Mouse (Mus musculus): ENCODE measurements around the gene Prdx5.

Prdx5 gene

GRCm38 (mm10) chr19:6892512-6892911, 17.4 kb downstream of the Prdx5 start:
- DNase-seq (ENCODE audit: low spot score in 2 of 2) = peak; percentile 44 to 70

- no peak for DNase-seq (ENCODE audit: low spot score in 2 of 2)
Measured at GRCm38 (mm10) chr19:6877965-6878364, 31.9 kb downstream of the Prdx5 start.

GRCm38 (mm10) chr19:6876799-6877198, 33.1 kb downstream of the Prdx5 start:
- no peak for DNase-seq (ENCODE audit: low spot score in 2 of 2)

GRCm38 (mm10) chr19:6875834-6876233, 34.1 kb downstream of the Prdx5 start:
- no peak for DNase-seq (ENCODE audit: low spot score in 2 of 2)

GRCm38 (mm10) chr19:6874257-6874656, 35.6 kb downstream of the Prdx5 start:
- no peak for DNase-seq (ENCODE audit: low spot score in 2 of 2)

GRCm38 (mm10) chr19:6872701-6873100, 37.2 kb downstream of the Prdx5 start:
- DNase-seq (ENCODE audit: low spot score in 2 of 2) = no peak

- peak in 1 of 2 experiments; percentile 34 for DNase-seq (ENCODE audit: low spot score in 2 of 2)
Measured at GRCm38 (mm10) chr19:6871574-6872271, 38.2 kb downstream of the Prdx5 start.

- peak; percentile 35 to 47 for DNase-seq (ENCODE audit: low spot score in 2 of 2)
Measured at GRCm38 (mm10) chr19:6869355-6869754, 40.6 kb downstream of the Prdx5 start.

GRCm38 (mm10) chr19:6861451-6861850, 48.5 kb downstream of the Prdx5 start:
- DNase-seq (ENCODE audit: low spot score in 2 of 2) = no peak

GRCm38 (mm10) chr19:6860706-6861105, 49.2 kb downstream of the Prdx5 start:
- no peak for DNase-seq (ENCODE audit: low spot score in 2 of 2)

- DNase-seq (ENCODE audit: low spot score in 2 of 2) = no peak
Measured at GRCm38 (mm10) chr19:6859971-6860370, 49.9 kb downstream of the Prdx5 start.

- DNase-seq (ENCODE audit: low spot score in 2 of 2) = no peak
Measured at GRCm38 (mm10) chr19:6859032-6859651, 50.8 kb downstream of the Prdx5 start.

- DNase-seq (ENCODE audit: low spot score in 2 of 2) = no peak
Measured at GRCm38 (mm10) chr19:6858031-6858430, 51.9 kb downstream of the Prdx5 start, which contains the start of gene Ccdc88b. TSS of gene Ccdc88b (minus strand) at chr19:6858211.

- no peak for DNase-seq (ENCODE audit: low spot score in 2 of 2)
Measured at GRCm38 (mm10) chr19:6857391-6858005, 52.4 kb downstream of the Prdx5 start.

GRCm38 (mm10) chr19:6857003-6857360, 52.9 kb downstream of the Prdx5 start:
- no peak for DNase-seq (ENCODE audit: low spot score in 2 of 2)

Measured in urinary bladder, adult 18-20 months (tissue).